Mouse (Mus musculus): ENCODE measurements at regions not wholly inside any gene's neighbourhood (a gene's known extent, or its start where the extent isn't known, plus 50 kb on each side); places are given as distances from the start of the nearest gene placed in this dataset.

DNA sequence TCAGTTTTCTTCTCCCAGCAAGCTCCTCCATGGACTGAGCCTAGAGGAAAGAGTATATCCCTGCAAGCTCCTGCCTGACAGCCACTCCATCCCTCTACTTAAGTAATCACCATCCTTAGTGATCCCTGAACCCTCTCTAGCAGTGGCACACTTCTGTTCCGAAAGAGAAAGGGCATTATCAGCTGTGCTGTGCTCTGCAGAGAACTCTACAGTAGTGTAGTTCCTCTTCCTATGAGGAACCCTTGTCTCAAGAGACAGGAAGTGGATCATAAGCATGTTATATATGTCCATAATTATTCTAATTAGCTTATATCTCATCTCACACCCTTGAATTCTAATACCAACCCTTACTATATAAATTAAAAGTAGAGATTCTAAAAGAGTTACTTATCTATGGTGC, 259.2 kb upstream of the Thbs1 start:
- Histone ChIP-seq H3K9me3 (no peaks in the 10 kb centered on the region), H3K4me3 (no peak overlapping the region), H3K27me3 (no peaks in the 10 kb centered on the region), H3K4me1 (no peaks in the 10 kb centered on the region), H3K9ac (no peak overlapping the region), H3K27ac (no peak overlapping the region), H3K36me3 (no peaks in the 10 kb centered on the region), H3K4me2 (replicated peaks) (no peak overlapping the region)
- ATAC-seq (ENCODE audit: insufficient number of reproducible peaks, insufficient read depth, low FRiP score, low TSS enrichment): no peak
- 71% methylated on average over 1 of the region's 1 CpGs for WGBS

DNA sequence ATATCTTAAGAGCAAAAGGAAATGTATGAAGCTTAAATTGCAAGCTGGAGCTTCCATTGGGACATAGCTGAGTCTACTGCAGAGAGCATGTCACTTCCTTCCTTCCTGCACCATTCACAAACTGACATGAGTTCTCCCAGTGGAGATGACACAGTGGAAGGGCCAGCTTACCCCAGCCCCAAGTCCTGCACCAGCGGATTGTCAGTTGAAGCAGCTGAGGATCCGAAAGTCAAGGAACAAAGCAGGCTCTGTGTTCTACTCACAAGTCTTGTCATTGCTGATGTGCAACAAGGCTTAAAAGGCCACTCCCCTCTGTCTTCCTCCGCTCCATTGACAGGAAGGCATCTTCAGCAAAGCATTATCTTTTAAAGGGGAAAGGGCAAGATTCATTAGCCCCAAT, 249.4 kb upstream of the Thbs1 start:
- no peak for ATAC-seq (ENCODE audit: insufficient number of reproducible peaks, insufficient read depth, low FRiP score, low TSS enrichment)
- H3K27ac ChIP-seq: no peak overlapping the region
- H3K4me2 ChIP-seq (replicated peaks): no peak overlapping the region
- 32% methylated on average over 3 of the region's 3 CpGs for WGBS
- H3K4me3 ChIP-seq: no peak overlapping the region
- no peaks in the 10 kb centered on the region for H3K9me3 ChIP-seq
- no peaks in the 10 kb centered on the region for H3K27me3 ChIP-seq
- no peaks in the 10 kb centered on the region for H3K4me1 ChIP-seq
- no peak overlapping the region for H3K9ac ChIP-seq
- H3K36me3 ChIP-seq: no peaks in the 10 kb centered on the region

DNA sequence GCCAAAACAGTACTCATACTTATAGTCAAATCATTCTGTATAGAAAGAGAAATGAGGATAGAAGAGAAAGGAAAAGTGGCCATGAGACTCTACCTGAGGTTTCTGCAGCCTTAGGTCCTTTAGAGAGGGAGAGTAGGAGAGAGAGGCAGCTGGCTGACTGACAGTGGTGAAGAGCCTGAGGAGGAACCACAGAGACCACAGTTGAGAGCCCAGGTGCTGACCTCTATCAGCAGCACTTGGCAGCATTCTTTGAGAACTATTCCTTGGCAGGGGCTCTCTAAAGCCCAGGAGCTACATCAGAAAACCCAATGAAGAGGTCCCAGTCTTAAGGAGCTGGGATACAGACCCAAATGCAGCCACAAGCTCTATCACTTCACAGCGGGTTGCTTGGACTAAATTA, 246.6 kb upstream of the Thbs1 start:
- no peak overlapping the region for H3K27ac ChIP-seq
- no peaks in the 10 kb centered on the region for H3K27me3 ChIP-seq
- no peak for ATAC-seq (ENCODE audit: insufficient number of reproducible peaks, insufficient read depth, low FRiP score, low TSS enrichment)
- H3K9ac ChIP-seq: no peak overlapping the region
- no peaks in the 10 kb centered on the region for H3K36me3 ChIP-seq
- H3K4me3 ChIP-seq: no peak overlapping the region
- H3K4me1 ChIP-seq: no peaks in the 10 kb centered on the region
- no peaks in the 10 kb centered on the region for H3K9me3 ChIP-seq
- WGBS: 93% methylated on average over 1 of the region's 1 CpGs
- no peak overlapping the region for H3K4me2 ChIP-seq (replicated peaks)

DNA sequence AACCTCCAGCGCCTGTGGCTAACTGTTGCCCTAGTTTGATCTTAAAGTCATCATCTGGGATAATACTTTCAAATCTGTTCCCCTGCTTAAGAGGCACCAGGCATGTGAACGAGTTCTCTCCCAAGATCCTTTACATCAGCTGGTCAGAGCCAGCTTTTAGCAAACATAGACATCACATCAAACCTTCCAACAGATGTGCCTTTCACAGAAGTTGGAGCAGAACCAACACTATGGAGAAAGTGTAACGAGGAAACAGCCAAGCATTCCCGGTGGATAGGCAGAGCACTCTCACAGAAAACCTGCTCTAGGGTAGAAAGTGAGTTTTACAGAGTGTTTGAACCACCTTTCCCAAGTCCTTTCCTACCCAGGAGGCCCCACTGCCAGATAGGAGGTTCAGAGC, 244.7 kb upstream of the Thbs1 start:
- no peaks in the 10 kb centered on the region for H3K27me3 ChIP-seq
- H3K4me1 ChIP-seq: no peaks in the 10 kb centered on the region
- WGBS: 69% methylated on average over 4 of the region's 4 CpGs
- no peak for ATAC-seq (ENCODE audit: insufficient number of reproducible peaks, insufficient read depth, low FRiP score, low TSS enrichment)
- no peak overlapping the region for H3K4me2 ChIP-seq (replicated peaks)
- no peaks in the 10 kb centered on the region for H3K9me3 ChIP-seq
- H3K4me3 ChIP-seq: no peak overlapping the region
- H3K36me3 ChIP-seq: no peaks in the 10 kb centered on the region
- no peak overlapping the region for H3K27ac ChIP-seq
- H3K9ac ChIP-seq: no peak overlapping the region

DNA sequence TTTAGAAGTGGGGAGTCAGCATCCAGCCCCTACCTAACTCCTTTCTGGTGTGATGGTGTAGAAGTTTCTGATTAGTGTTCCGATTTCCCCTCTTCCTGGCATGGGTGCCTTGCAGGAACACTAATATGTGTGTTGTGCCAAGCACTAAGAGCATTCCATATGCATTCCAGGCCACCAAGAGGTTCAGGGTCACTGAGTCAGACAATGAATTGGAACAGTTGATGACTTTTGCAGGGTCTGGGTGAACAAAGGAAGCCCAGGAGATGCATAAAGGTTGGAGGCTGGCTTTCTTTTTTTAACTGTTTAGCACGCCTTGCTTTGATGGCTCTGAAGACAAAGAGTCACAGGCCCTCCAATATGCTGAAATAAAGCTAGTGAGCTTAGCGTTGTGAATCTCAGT, 244.3 kb upstream of the Thbs1 start:
- no peak for ATAC-seq (ENCODE audit: insufficient number of reproducible peaks, insufficient read depth, low FRiP score, low TSS enrichment)
- no peak overlapping the region for H3K27ac ChIP-seq

DNA sequence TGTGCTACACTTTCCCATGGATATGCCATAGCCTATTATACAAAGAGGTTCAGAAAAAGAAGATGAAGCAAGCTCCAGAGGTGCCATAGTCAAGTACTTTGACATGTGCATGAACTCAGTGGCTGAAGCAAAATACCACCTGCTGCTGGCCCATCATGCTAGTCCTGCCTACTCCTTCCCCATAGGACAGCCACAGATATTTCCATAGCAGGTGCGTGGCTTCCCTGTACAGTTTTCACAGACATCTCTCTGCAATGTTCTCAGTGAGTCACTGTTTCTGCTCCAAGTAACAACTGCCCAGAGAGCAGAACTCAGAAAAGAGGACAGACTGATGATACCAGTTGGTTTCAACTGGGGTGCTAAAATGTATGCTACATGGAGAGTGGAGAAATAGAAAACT, 242.8 kb upstream of the Thbs1 start:
- 95% methylated on average over 1 of the region's 1 CpGs for WGBS
- Histone ChIP-seq H3K4me1 (no peaks in the 10 kb centered on the region), H3K4me3 (no peak overlapping the region), H3K9ac (no peak overlapping the region), H3K27ac (no peak overlapping the region), H3K36me3 (no peaks in the 10 kb centered on the region), H3K9me3 (no peaks in the 10 kb centered on the region), H3K4me2 (replicated peaks) (no peak overlapping the region), H3K27me3 (no peaks in the 10 kb centered on the region)
- no peak for ATAC-seq (ENCODE audit: insufficient number of reproducible peaks, insufficient read depth, low FRiP score, low TSS enrichment)

More for the DNA sequence above, 244.3 kb upstream of the Thbs1 start:
- H3K4me2 ChIP-seq (replicated peaks): no peak overlapping the region
- no peaks in the 10 kb centered on the region for H3K9me3 ChIP-seq
- 70% methylated on average over 3 of the region's 3 CpGs for WGBS
- H3K9ac ChIP-seq: no peak overlapping the region
- no peaks in the 10 kb centered on the region for H3K27me3 ChIP-seq
- H3K36me3 ChIP-seq: no peaks in the 10 kb centered on the region
- H3K4me1 ChIP-seq: no peaks in the 10 kb centered on the region
- H3K4me3 ChIP-seq: no peak overlapping the region

DNA sequence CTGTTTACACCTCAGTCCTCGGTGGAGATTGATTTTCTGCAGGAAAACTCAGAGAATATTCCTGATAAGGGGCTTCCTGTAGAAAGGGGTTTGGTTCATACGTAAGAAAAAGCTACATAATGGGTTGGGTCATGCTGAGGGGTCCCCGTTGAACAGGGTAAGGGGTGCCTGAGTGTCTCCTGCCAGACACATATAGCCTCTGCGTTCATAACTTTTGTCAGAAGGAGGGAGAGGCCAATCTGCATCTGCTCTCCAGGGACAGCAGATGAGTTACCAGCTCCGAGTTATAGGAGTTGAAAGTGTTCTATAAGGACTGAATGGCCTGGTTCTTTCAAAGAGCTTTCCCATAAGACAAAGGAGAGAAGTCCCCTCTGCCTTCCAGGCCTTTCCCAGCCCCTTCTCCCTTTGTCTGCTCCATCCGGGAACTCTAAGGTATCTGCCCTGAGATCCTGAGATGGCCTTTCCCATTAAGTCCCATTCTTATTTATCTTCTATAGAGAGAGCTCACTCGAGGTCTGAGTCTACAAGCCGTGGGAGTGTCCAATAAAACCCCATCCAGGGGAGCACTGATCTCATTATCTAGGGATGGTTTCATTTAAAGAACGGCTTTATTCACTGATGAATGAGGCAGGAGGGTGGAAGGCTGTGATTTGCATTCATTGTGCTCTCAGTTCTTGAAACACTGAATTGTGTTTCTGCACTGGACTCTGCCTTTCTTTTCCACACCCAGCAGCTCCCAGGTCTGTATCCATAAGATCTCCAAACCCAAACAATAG, 240.0 kb upstream of the Thbs1 start:
- no peak for ATAC-seq (ENCODE audit: insufficient number of reproducible peaks, insufficient read depth, low FRiP score, low TSS enrichment)
- Histone ChIP-seq H3K27ac (no peak overlapping the region), H3K4me1 (no peaks in the 10 kb centered on the region), H3K36me3 (no peaks in the 10 kb centered on the region), H3K4me3 (no peak overlapping the region), H3K9me3 (no peaks in the 10 kb centered on the region), H3K4me2 (replicated peaks) (no peak overlapping the region), H3K9ac (no peak overlapping the region), H3K27me3 (no peaks in the 10 kb centered on the region)
- 54% methylated on average over 9 of the region's 9 CpGs for WGBS

DNA sequence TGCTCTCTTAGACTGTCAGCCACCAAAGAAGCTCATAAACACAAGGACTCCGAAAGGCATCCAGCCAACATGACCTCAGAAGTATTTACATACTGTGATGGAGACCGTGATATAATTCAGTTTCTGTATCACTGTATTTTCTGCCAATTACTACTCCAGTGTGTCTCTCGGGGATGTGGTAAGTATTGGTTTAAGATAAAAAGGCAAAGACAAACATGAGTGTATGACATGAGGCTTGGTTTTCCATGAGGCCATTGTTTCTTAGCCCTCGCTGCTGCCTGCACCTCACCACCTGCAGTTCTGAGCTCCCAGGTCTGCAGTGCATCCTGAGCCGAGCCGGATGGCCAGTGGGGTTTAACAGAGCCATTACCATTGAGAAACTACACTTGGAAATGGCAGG, 233.9 kb upstream of the Thbs1 start:
- Histone ChIP-seq H3K9ac (no peak overlapping the region), H3K9me3 (no peaks in the 10 kb centered on the region), H3K27me3 (no peaks in the 10 kb centered on the region), H3K27ac (no peak overlapping the region), H3K4me3 (no peak overlapping the region), H3K4me2 (replicated peaks) (no peak overlapping the region), H3K36me3 (no peaks in the 10 kb centered on the region), H3K4me1 (no peaks in the 10 kb centered on the region)
- 66% methylated on average over 6 of the region's 6 CpGs for WGBS
- ATAC-seq (ENCODE audit: insufficient number of reproducible peaks, insufficient read depth, low FRiP score, low TSS enrichment): no peak

DNA sequence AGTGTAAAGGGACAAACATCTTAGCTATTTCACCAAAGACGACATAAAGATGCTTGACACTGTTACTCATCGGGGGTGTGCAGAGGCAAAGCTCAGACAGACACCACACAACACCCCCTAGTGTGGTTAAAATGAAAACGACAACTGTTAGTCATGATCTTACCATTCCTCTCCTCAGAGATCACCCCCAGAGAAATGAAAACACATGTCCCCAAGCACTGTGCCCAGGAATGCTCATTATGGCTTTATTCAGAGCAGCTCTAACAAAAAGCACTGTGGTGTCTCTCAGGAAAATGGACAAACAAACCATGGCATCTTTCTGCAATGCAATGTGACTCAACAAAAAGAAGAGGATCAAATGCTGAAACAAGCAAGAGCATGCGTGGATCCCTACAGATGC, 229.5 kb upstream of the Thbs1 start:
- H3K9ac ChIP-seq: no peak overlapping the region
- ATAC-seq (ENCODE audit: insufficient number of reproducible peaks, insufficient read depth, low FRiP score, low TSS enrichment): no peak
- H3K9me3 ChIP-seq: no peaks in the 10 kb centered on the region
- H3K4me2 ChIP-seq (replicated peaks): no peak overlapping the region
- H3K4me1 ChIP-seq: 0 out of 2 replicates have a peak, but pooled peaks cover 3% of the 10 kb centered on the region
- H3K27ac ChIP-seq: no peak overlapping the region
- H3K27me3 ChIP-seq: no peaks in the 10 kb centered on the region
- H3K36me3 ChIP-seq: no peaks in the 10 kb centered on the region
- no peak overlapping the region for H3K4me3 ChIP-seq
- 64% methylated on average over 4 of the region's 4 CpGs for WGBS

DNA sequence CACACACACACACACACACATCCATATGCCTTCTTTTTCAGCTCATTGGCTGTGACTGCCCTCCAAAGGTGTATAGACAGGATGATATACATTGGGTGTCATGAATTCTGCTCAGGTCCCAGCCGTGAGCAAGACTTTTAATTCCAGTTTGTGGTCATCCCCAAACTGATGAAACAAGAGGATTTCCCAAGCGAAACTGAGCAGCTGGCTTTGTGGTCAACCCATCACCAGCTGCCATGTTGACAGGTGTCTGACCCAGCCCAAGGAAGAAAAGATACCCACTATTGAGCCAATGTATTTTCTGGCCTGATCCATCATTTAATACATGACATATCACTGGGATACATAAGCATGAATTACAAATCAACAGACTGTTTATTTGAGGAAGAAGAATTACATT, 228.8 kb upstream of the Thbs1 start:
- 90% methylated on average over 2 of the region's 2 CpGs for WGBS
- Histone ChIP-seq H3K4me3 (no peak overlapping the region), H3K4me2 (replicated peaks) (no peak overlapping the region), H3K9ac (no peak overlapping the region), H3K36me3 (no peaks in the 10 kb centered on the region), H3K27me3 (no peaks in the 10 kb centered on the region), H3K27ac (no peak overlapping the region), H3K9me3 (no peaks in the 10 kb centered on the region), H3K4me1 (0 out of 2 replicates have a peak, but pooled peaks cover 3% of the 10 kb centered on the region)
- no peak for ATAC-seq (ENCODE audit: insufficient number of reproducible peaks, insufficient read depth, low FRiP score, low TSS enrichment)

DNA sequence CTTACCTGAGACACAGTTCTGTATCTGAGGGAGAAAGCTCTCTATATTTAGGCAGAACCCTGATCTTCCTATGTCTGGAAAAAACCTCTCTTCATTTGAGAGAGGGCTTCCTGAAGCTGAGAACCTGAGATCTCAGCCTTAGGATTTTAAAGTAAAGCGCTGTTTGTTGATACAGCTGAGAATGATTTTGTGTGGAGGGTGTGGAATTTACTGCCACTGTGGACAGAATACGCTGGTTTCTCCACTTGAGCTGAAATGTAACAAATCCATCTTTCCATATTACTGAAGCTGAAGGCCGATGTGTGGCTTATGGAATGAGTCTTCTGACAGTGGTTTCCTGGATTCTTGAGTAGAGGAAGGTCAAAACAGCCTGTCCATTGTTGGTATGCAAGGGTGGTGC, 225.2 kb upstream of the Thbs1 start:
- Histone ChIP-seq H3K4me3 (no peak overlapping the region), H3K4me1 (0 out of 2 replicates have a peak, but pooled peaks cover 3% of the 10 kb centered on the region), H3K36me3 (no peaks in the 10 kb centered on the region), H3K4me2 (replicated peaks) (no peak overlapping the region), H3K9me3 (no peaks in the 10 kb centered on the region), H3K9ac (no peak overlapping the region), H3K27me3 (no peaks in the 10 kb centered on the region), H3K27ac (peak overlapping the region; percentile 13; the same call in 1 of the 2 replicates)
- 38% methylated on average over 3 of the region's 3 CpGs for WGBS
- ATAC-seq (ENCODE audit: insufficient number of reproducible peaks, insufficient read depth, low FRiP score, low TSS enrichment): no peak

DNA sequence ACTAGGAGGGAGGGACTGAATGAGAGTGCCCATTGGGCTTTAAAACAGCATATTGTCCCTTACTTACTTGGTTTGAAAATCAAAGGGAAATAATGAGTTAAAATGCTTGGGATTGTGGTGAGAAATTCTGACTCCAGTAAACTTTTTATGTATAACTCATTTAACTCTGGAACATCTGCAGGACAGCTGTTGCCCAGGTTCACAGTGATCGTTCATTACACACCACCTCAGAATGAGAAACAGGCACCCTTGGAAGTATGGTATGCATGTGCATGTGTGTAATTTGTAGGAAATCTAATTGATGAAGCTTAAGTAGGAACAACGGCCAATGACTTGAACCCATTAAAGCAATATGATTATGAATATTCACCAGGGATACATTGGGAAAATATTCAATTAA, 210.4 kb upstream of the Thbs1 start:
- no peaks in the 10 kb centered on the region for H3K36me3 ChIP-seq
- no peak overlapping the region for H3K27ac ChIP-seq
- no peak overlapping the region for H3K4me2 ChIP-seq (replicated peaks)
- no peak overlapping the region for H3K9ac ChIP-seq
- H3K4me1 ChIP-seq: no peaks in the 10 kb centered on the region
- H3K9me3 ChIP-seq: no peaks in the 10 kb centered on the region
- no peak overlapping the region for H3K4me3 ChIP-seq
- no peak for ATAC-seq (ENCODE audit: insufficient number of reproducible peaks, insufficient read depth, low FRiP score, low TSS enrichment)
- no peaks in the 10 kb centered on the region for H3K27me3 ChIP-seq
- 29% methylated on average over 2 of the region's 2 CpGs for WGBS

All from embryonic facial prominence, embryonic 12.5 days (tissue).